Mouse (Mus musculus) midbrain, embryonic 11.5 days (tissue): ENCODE results near the gene Tubd1. TPM values are rescaled to one million over a fixed set of nuclear protein-coding genes. Genes with fewer than 3 reads are reported as not detected.

ENCODE experiments used
- ATAC-seq: fragments of 200-750 bp; cut with Nextera tagmentation; 2 replicates; pipeline ENCODE4 v1.8.0; 2017; ENCODE audit warnings: moderate TSS enrichment, moderate library complexity; ENCODE audit not compliant: low FRiP score
- DNase-seq: peaks from one replicate; pipeline ENCODE4 v3.0.0; 2015; ENCODE audit warnings: low spot score; ENCODE audit errors: missing footprints
- H3K27ac ChIP-seq: fragments of 300-500 bp; sonication (generic); 2 replicates; pipeline ENCODE4 v1.5.1; 2014; ENCODE audit warnings: low read depth, low read length
- H3K27me3 ChIP-seq: fragments of 300-500 bp; sonication (generic); 2 replicates; pipeline ENCODE4 v1.6.1; 2014; ENCODE audit warnings: mild to moderate bottlenecking, low read length, moderate library complexity, mixed read lengths; ENCODE audit not compliant: control insufficient read depth, insufficient read depth
- H3K36me3 ChIP-seq: fragments of 300-500 bp; sonication (generic); 2 replicates; pipeline ENCODE4 v1.6.1; 2014; ENCODE audit warnings: mild to moderate bottlenecking, low read length, moderate library complexity, mixed read lengths; ENCODE audit not compliant: control insufficient read depth, insufficient read depth
- H3K4me1 ChIP-seq: fragments of 300-500 bp; sonication (generic); 2 replicates; pipeline ENCODE4 v1.6.1; 2014; ENCODE audit warnings: low read length; ENCODE audit not compliant: control insufficient read depth, insufficient read depth
- H3K4me2 ChIP-seq: fragments of 300-500 bp; sonication (generic); 2 replicates; pipeline ENCODE4 v1.6.1; 2014; ENCODE audit warnings: mild to moderate bottlenecking, moderate library complexity
- H3K4me3 ChIP-seq: fragments of 300-500 bp; sonication (generic); 2 replicates; pipeline ENCODE4 v1.5.1; 2014; ENCODE audit warnings: low read depth, low read length
- H3K9ac ChIP-seq: fragments of 300-500 bp; sonication (generic); 2 replicates; pipeline ENCODE4 v1.6.1; 2014; ENCODE audit warnings: low read length
- H3K9me3 ChIP-seq: fragments of 300-500 bp; sonication (generic); 2 replicates; pipeline ENCODE4 v1.6.1; 2016; ENCODE audit warnings: low read length; ENCODE audit not compliant: control insufficient read depth
- WGBS: fragments of 180-500 bp; shearing (Covaris S2); extraction: QIAGEN DNeasy Blood & Tissue Kit; methylation state at CpG from one replicate; pipeline ENCODE4 v1.1.7; 2014; 5-methylcytosine and 5-hydroxymethylcytosine counted together
- polyA plus RNA-seq: library from polyadenylated mRNA; unstranded; fragments of >200 nt; fragmentation: Nextera tagmentation; extraction: Ambion mirVana; gene quantifications from 2 replicates; pipeline ENCODE4 v1.2.1, GENCODE M21; 2014

The Tubd1 gene
- polyA plus RNA-seq, 1 experiment from 2014 or later: 11.2 TPM

DNA sequence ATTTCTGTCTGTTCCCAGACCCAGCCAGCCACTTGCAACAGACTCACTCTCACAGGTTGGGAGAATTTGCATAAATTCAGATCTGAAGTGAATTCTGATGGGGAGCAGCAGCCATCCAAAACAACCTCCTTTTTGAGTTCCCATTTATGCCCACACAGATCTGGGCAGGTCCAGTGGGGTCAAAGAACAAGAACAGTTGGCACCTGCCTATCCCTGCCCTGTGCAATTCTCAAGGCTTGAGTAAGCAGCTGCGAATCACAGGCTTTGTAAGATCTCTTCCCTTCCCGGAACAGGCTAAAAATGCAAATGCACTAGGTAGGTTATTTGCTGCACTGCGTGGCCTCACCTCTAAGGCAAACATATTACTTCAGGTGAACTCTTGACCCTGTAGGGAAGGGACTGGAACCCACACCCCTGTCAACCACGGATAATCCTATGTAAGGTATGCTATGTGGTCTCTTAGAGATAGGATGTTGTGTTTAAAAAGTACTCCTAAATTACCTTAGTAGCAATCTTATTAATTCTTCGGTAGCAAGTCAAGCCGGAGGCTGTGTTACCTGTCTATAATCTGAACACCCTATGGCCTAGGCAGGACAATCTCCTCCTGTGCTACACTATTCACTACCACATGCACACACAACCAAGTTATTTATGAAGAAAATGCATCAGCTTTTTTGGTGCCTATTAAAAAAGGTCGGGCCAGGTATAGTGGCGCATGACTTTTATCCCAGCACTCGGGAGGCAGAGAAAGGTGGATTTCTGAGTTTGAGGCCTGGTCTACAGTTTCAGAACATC, 35.7 kb downstream of the Tubd1 start:
- DNase-seq (no peak), ATAC-seq (no peak)
- no peak overlapping the region for H3K27ac ChIP-seq
- WGBS: 86% methylated on average over 9 of the region's 9 CpGs
- H3K27me3 ChIP-seq: no peaks in the 10 kb centered on the region
- no peak overlapping the region for H3K4me2 ChIP-seq
- no peaks in the 10 kb centered on the region for H3K36me3 ChIP-seq
- H3K9ac ChIP-seq: no peak overlapping the region
- H3K9me3 ChIP-seq: no peaks in the 10 kb centered on the region
- H3K4me3 ChIP-seq: no peak overlapping the region
- no peaks in the 10 kb centered on the region for H3K4me1 ChIP-seq

DNA sequence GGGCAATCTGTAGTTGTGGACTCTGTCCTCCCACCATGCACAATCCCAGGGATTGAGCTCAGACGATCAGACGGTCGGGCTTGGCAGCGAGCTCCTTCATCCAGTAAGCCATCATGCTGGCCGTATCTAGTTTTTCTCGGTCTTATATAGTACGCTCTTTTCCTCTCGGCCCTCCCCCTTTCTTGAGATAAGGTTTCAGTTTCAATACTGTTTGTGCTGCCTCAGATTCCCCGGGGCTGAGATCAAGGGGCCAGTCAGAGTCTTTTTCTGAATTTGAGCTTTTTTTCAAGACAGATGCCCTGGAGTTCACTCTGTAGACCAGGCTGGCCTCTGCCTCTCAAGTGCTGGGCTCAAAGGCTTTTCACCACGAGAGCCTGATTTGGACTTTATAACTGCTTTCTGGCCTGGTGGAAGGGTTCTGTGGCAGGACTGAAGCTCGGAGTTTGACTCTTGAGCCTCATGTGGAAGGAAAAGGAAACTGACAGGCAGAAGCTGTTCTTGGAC, 36.5 kb downstream of the Tubd1 start:
- Histone ChIP-seq H3K27ac (no peak overlapping the region), H3K9me3 (no peaks in the 10 kb centered on the region), H3K9ac (no peak overlapping the region), H3K36me3 (no peaks in the 10 kb centered on the region), H3K27me3 (no peaks in the 10 kb centered on the region), H3K4me3 (no peak overlapping the region), H3K4me2 (no peak overlapping the region), H3K4me1 (no peaks in the 10 kb centered on the region)
- ATAC-seq (no peak), DNase-seq (no peak)
- WGBS: 74% methylated on average over 11 of the region's 11 CpGs

DNA sequence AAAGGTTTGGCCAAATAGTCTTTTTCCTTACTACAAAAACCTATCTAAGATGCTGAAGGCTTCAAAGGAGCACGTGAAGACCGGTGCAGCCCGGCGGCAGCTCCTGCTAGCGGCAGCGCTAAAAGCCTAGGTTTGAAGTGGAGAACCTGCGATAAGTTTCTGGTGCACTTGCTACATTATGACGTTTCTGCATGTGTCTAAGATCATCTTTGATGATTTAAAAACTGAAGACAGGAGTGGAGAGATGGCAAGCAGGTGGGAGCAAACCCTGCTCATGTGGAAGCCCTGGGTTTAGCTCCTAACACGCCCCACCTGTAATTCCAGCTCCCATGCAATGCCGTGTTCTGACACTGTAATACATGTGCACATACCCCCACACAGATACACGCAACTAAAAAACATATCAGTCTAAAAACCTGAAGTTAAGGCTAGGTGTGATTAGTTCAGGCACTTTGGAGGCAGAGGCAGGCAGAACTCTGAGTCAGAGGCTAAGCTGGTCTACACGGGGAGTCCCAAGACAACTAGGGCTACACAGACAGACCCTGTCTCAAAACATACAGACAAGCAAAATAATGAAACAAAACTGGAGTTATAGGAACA, 37.3 kb downstream of the Tubd1 start:
- Histone ChIP-seq H3K4me1 (peaks cover 5% of the 10 kb centered on the region; the same call in 1 of the 2 replicates), H3K9me3 (no peaks in the 10 kb centered on the region), H3K27ac (no peak overlapping the region), H3K9ac (no peak overlapping the region), H3K4me3 (no peak overlapping the region), H3K36me3 (no peaks in the 10 kb centered on the region), H3K27me3 (no peaks in the 10 kb centered on the region), H3K4me2 (no peak overlapping the region)
- ATAC-seq (no peak), DNase-seq (no peak)
- 94% methylated on average over 12 of the region's 12 CpGs for WGBS

DNA sequence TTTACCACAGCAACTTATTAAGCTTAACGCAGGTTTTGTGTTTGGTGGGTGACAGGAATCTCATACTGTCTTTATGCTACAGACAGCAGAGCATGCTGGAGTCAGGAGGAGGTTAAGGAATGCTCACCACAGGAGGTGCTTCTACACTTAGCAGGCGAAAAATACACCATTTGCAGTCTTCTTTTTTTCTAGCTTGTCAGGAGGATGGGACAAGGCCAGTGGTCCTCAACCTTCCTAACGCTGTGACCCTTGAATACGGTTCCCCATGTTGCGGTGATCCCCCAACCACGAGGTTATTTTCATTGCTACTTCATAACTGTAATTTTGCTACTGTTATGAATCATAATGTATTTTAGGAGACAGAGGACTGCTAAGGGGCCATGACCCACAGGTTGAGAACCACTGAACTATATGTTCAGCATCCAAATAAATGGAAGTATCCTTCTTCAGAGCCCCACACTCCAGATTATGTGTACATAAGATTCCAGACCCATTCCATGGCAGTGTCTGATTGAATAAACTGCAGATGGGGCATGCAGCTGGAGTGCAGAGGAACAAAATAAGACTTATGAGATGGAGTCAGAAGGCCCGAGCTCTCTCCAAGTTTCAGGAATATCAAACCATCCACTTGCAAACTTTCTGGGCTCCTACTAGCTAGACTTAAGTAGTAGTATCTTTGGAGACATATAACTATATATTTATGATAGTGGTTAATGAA, 37.9 kb downstream of the Tubd1 start:
- ATAC-seq: no peak
- H3K27me3 ChIP-seq: no peaks in the 10 kb centered on the region
- H3K27ac ChIP-seq: no peak overlapping the region
- 82% methylated on average over 7 of the region's 7 CpGs for WGBS
- H3K4me2 ChIP-seq: no peak overlapping the region
- no peaks in the 10 kb centered on the region for H3K9me3 ChIP-seq
- DNase-seq: no peak
- no peak overlapping the region for H3K9ac ChIP-seq
- H3K4me3 ChIP-seq: no peak overlapping the region
- no peaks in the 10 kb centered on the region for H3K36me3 ChIP-seq
- H3K4me1 ChIP-seq: peaks cover 8% of the 10 kb centered on the region; the same call in 1 of the 2 replicates

DNA sequence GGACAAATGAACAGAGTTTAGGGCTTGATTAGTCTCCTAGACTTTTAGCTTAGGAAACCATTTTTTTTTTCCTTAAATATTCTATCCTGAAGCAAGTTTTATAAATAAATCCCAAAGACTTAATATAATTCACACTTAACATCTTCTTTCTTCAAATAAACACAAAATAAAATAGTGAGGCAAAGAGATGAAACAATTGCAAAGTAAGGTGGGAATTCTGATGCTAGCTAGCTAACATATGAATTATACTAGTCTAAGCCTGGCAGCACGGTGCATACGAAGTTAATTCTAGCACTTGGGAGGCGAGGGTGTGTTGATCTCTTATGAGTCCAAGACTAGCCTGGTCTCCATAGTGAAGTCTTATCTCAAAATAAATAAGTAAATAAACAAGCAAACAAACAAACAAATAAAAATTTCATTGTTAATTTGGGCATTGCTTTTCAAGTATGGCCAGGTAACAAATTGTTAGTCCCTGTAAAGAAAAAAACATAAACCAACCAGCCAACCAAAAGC, 38.6 kb downstream of the Tubd1 start:
- no peak for DNase-seq
- Histone ChIP-seq H3K4me2 (no peak overlapping the region), H3K9me3 (no peaks in the 10 kb centered on the region), H3K36me3 (no peaks in the 10 kb centered on the region), H3K4me3 (no peak overlapping the region), H3K27me3 (no peaks in the 10 kb centered on the region), H3K9ac (no peak overlapping the region), H3K27ac (no peak overlapping the region), H3K4me1 (peaks cover 8% of the 10 kb centered on the region; the same call in 1 of the 2 replicates)
- 91% methylated on average over 3 of the region's 3 CpGs for WGBS
- ATAC-seq: no peak

DNA sequence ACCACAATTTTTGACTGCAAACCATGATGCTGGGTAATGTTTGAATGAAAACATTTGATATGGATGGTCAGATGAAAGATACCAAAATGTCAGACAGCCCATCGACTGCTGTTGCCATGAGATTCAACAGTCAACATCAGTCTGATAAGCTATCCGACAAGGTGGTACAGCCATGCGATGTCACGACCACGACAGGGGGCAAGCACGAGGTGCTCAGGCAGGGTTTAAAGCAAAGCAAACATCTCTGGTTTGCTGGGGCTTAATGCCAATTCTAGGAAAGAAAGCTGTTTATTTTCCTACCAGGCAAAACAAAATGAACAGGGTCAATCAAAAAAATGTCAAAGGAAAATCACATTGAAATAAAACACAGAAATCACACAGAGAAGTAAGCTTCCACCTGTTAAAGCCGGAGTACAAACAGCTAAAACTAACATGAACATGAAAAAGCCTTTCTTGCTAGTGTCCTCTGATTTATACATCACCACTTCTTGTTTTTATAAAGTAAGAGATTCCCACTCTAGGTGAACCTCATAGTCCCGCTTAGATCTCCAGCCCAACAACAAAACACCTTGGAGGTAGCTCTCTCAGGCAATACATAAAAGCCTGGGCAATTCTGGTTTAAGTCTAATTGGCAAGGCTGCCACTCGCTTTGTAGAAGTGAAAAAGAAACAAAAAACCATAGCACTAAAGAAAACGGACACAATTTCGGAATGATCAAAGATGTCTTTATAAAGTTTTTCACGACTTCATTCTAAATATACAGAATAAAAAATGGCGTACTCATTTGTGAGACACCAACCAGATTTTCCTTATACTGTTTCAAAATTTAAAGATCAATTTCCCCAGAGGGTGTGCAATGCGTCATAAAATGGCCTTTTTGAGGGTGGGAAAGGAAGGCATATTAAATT, 39.5 kb downstream of the Tubd1 start:
- no peak for ATAC-seq
- 88% methylated on average over 14 of the region's 14 CpGs for WGBS
- no peak for DNase-seq
- no peak overlapping the region for H3K4me3 ChIP-seq
- H3K4me1 ChIP-seq: peaks cover 8% of the 10 kb centered on the region; the same call in 1 of the 2 replicates
- H3K4me2 ChIP-seq: no peak overlapping the region
- H3K36me3 ChIP-seq: no peaks in the 10 kb centered on the region
- no peaks in the 10 kb centered on the region for H3K27me3 ChIP-seq
- no peaks in the 10 kb centered on the region for H3K9me3 ChIP-seq
- no peak overlapping the region for H3K9ac ChIP-seq
- H3K27ac ChIP-seq: no peak overlapping the region

DNA sequence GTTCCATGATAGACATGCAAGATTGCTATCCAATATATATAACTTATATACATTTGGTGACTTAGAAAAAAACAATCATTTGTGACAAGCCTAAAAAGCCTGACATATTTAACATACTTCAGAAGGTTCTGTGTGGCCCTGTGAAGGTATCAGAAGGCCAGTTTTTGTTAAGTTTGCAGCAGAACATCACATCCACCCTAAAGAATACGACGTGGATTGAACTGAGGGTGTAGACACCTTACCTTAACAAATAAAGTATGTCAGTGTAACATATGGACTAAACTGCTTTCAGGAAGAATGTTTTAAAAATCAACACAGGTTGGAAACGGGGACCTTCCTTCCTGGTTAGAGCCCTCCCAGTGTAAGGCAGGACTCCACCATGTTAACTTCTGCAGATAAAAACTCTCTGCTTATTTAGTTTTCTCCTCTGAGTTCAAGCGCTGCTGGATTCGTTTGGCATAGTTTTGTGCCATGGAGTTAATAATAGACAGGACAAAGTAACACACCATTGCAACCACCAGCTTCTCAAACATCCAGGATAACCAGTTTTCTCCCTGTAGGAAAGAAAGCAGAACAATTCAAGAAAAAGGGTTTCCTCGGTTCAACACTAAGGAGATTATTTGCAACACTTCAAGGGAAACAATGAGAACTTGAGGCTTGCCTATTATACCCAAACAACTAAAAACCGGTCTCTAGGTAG, 40.3 kb downstream of the Tubd1 start:
- H3K27me3 ChIP-seq: no peaks in the 10 kb centered on the region
- ATAC-seq (no peak), DNase-seq (no peak)
- no peaks in the 10 kb centered on the region for H3K36me3 ChIP-seq
- H3K4me3 ChIP-seq: no peak overlapping the region
- no peak overlapping the region for H3K27ac ChIP-seq
- no peaks in the 10 kb centered on the region for H3K9me3 ChIP-seq
- peaks cover 8% of the 10 kb centered on the region; the same call in 1 of the 2 replicates for H3K4me1 ChIP-seq
- no peak overlapping the region for H3K9ac ChIP-seq
- no peak overlapping the region for H3K4me2 ChIP-seq
- 60% methylated on average over 7 of the region's 7 CpGs for WGBS

DNA sequence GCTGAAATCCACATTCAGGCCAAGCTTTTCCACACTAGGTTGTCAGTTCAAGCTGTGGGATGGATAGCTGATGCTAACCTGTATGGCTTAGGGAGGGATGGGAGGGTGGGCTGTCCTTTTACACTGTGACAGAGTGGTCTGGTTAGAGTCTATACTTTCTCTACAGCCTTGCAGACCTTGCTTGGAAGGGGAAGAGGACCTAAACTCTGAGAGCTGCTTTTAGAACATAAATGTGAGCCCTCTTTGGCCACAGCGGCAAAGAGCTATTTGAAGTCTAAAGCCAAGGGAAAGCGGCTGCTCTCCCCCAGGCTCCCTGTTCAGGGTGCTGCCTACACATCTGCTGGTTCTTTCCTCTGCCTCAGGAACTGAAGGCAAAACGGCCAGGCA, 40.8 kb downstream of the Tubd1 start:
- no peak overlapping the region for H3K27ac ChIP-seq
- no peak for DNase-seq
- no peak overlapping the region for H3K4me2 ChIP-seq
- no peak for ATAC-seq
- no peaks in the 10 kb centered on the region for H3K9me3 ChIP-seq
- H3K27me3 ChIP-seq: no peaks in the 10 kb centered on the region
- H3K4me3 ChIP-seq: no peak overlapping the region
- peaks cover 8% of the 10 kb centered on the region; the same call in 1 of the 2 replicates for H3K4me1 ChIP-seq
- no peaks in the 10 kb centered on the region for H3K36me3 ChIP-seq
- no peak overlapping the region for H3K9ac ChIP-seq
- WGBS: 47% methylated on average over 3 of the region's 3 CpGs
